Mouse (Mus musculus): Measurements from ENCODE around the gene Wfikkn2. TPM values are rescaled to one million over a fixed set of nuclear protein-coding genes. Genes with fewer than 3 reads are reported as not detected.
A peak's percentile ranks its signal among the peaks of the same experiment; 100 is the strongest.

Wfikkn2 gene
- polyA plus RNA-seq (2012; rRNA removed): 0.75 and 1.8 TPM in 2 replicates

DNA sequence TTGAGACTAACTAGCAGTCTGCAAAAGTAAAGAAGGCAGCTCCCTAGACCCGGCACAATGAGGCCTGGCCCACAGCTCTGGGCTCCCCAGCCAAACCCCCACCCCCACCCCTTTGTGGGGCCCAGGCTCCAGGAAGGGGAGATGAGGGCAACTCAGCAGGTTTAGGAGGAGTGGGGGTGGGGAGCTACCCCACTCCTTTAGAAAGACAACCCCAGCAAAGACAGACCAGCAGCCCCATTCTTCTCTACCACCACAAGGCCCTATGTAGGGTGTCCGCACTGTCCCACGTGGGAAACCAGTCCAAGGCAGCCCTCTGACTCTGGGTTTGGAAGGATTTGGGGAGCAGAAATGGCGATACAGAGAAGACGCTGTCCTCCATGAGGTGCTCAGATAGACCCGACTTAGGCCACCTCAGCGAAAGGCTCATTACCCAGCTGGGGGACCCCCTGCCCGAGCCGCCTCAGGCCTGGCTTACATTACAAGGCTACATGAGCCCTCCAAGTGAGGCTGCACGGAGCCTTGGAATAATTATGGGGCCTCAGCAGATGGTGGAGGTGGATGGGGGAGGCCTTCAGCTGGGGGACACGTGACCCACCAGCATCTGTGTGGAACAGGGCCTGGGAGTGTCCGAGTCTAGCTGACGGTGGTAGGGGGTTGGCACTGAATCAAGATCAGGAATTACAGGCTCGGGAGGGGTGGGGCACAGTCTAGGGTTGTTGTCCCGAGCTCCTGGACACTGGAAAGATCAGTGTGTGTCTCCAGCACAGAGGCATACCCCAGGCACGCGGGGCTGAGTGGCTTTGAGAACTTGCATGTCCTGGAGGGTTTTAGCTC lies at the start of gene Wfikkn2:
Gene Wfikkn2, minus strand, starts transcription at position 51 of the 834 bp plus-strand sequence.
- WGBS: 42% methylated on average over 17 of the region's 17 CpGs
- DNase-seq: peak in 1 of 2 experiments; percentile 16
- Histone ChIP-seq H3K4me3 (replicated peaks; ENCODE audit: insufficient read depth, low read depth, low read length) (no peak within 1 kb of the TSS), H3K27ac (ENCODE audit: insufficient read depth, low read length) (no peak within 1 kb of the TSS), H3K27me3 (ENCODE audit: control insufficient read depth, insufficient read depth, low read length) (no peaks in the 10 kb centered on the region), H3K4me1 (ENCODE audit: control insufficient read depth, insufficient read depth, low read length) (peaks cover 6% of the 10 kb centered on the region)
- no peak for TF ChIP-seq POLR2A (IDR thresholded peaks at IDR 0.05; ENCODE audit: borderline replicate concordance, insufficient read depth, low read length)
- no peak for TF ChIP-seq CTCF (IDR thresholded peaks at IDR 0.05; ENCODE audit: borderline replicate concordance, insufficient read depth, low read depth, low read length)

DNA sequence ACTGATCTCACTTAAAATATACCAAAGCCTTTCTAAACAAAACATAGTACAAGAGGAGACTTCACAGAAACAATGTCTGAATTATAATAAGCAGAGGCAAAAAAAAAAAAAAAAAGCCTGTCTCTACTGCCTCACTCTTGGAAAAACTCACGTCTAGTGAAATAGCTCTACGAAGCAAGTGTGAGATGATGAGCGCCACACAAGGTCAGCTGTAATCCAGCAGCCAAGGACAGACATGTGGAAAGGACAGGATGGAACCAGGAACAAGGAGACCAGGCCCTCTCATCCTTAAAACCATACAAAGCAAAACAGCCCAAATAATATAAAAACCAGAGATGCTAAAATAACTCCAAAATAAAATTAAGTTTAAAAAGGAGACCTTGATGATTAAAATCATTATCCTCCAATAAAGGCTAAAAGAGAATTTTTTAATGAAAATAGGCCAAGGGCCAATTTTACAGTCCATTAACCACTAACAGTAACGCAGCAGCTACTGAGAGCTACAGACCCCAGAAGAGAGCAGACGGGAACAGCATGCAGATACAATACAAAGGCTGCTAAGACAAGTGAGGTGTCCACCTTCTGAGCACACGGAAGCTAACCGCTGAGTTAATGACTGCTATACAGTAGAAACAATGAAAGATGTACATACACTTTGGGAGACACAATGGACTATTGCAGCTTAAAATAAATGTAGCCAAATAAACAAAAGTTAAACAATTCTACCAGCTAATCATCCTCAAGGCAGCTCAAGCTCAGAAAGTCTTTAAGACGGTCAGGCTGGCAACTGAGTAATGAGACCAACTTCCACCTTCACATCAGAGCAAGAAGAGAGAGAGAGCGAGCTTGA lies 49.4 kb upstream of the Wfikkn2 start:
- Histone ChIP-seq H3K4me1 (ENCODE audit: control insufficient read depth, insufficient read depth, low read length) (no peaks in the 10 kb centered on the region), H3K4me3 (replicated peaks; ENCODE audit: insufficient read depth, low read depth, low read length) (no peak overlapping the region), H3K27me3 (ENCODE audit: control insufficient read depth, insufficient read depth, low read length) (no peaks in the 10 kb centered on the region), H3K27ac (ENCODE audit: insufficient read depth, low read length) (no peak overlapping the region)
- WGBS: 53% methylated on average over 9 of the region's 9 CpGs
- TF ChIP-seq CTCF (IDR thresholded peaks at IDR 0.05; ENCODE audit: borderline replicate concordance, insufficient read depth, low read depth, low read length) (no peak), POLR2A (IDR thresholded peaks at IDR 0.05; ENCODE audit: borderline replicate concordance, insufficient read depth, low read length) (no peak)
- no peak for DNase-seq

DNA sequence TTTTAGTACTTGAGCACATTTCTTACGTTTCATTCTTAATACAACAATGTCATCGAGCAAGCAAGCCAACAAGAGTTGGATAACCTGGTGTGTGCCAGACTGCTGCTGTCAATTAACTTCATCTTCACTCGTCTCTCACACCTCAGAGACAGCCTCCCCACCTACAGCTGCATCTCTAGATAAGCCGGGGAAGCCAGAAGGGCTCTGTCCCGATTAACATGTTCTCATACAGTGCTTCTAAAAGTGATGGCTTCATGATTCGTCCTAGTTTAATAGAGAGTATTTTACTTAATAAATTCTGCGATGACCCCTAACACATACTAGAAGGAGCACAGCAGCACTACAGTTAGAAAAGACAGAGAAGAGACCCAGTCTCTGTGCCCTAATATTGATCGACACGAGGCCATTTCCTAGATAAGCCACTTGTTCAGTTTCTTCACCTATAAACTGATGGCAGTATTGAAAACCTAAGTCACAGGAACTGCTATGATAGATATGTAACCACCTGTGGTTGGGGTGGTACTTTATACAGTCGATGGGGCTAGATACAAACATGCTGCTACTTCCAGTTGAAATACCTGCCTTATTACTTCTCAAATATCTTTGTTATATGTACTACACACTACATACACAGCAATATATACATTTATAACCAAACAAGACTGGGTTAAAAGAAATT lies 44.4 kb upstream of the Wfikkn2 start:
- H3K4me1 ChIP-seq (ENCODE audit: control insufficient read depth, insufficient read depth, low read length): no peaks in the 10 kb centered on the region
- no peak overlapping the region for H3K27ac ChIP-seq (ENCODE audit: insufficient read depth, low read length)
- no peak for DNase-seq
- no peak overlapping the region for H3K4me3 ChIP-seq (replicated peaks; ENCODE audit: insufficient read depth, low read depth, low read length)
- TF ChIP-seq CTCF (IDR thresholded peaks at IDR 0.05; ENCODE audit: borderline replicate concordance, insufficient read depth, low read depth, low read length): no peak
- TF ChIP-seq POLR2A (IDR thresholded peaks at IDR 0.05; ENCODE audit: borderline replicate concordance, insufficient read depth, low read length): no peak
- WGBS: 80% methylated on average over 10 of the region's 10 CpGs
- H3K27me3 ChIP-seq (ENCODE audit: control insufficient read depth, insufficient read depth, low read length): no peaks in the 10 kb centered on the region

DNA sequence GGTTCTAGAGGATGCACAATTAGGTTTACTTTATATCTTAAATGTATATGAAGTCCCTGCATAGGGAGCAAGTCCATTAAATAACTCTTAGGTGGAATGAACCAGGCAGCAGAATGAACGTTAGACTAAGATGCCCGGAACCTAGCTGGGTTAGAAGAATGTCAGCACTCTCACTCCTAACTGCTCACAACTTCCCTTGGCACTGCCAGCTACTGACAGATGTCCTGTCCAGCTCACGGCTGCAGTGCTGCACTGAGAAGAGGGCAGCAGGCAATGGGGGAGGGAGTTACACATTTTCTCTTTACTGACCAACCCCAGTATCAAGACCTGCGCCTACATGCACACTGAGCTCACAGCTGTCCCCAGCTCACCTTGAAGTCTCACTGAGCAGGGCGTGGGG lies 41.3 kb upstream of the Wfikkn2 start:
- H3K4me3 ChIP-seq (replicated peaks; ENCODE audit: insufficient read depth, low read depth, low read length): no peak overlapping the region
- peaks cover 3% of the 10 kb centered on the region; the same call in 1 of the 2 replicates for H3K4me1 ChIP-seq (ENCODE audit: control insufficient read depth, insufficient read depth, low read length)
- no peak for TF ChIP-seq CTCF (IDR thresholded peaks at IDR 0.05; ENCODE audit: borderline replicate concordance, insufficient read depth, low read depth, low read length)
- no peak for TF ChIP-seq POLR2A (IDR thresholded peaks at IDR 0.05; ENCODE audit: borderline replicate concordance, insufficient read depth, low read length)
- H3K27me3 ChIP-seq (ENCODE audit: control insufficient read depth, insufficient read depth, low read length): no peaks in the 10 kb centered on the region
- WGBS: 46% methylated on average over 5 of the region's 5 CpGs
- DNase-seq: no peak
- H3K27ac ChIP-seq (ENCODE audit: insufficient read depth, low read length): no peak overlapping the region

DNA sequence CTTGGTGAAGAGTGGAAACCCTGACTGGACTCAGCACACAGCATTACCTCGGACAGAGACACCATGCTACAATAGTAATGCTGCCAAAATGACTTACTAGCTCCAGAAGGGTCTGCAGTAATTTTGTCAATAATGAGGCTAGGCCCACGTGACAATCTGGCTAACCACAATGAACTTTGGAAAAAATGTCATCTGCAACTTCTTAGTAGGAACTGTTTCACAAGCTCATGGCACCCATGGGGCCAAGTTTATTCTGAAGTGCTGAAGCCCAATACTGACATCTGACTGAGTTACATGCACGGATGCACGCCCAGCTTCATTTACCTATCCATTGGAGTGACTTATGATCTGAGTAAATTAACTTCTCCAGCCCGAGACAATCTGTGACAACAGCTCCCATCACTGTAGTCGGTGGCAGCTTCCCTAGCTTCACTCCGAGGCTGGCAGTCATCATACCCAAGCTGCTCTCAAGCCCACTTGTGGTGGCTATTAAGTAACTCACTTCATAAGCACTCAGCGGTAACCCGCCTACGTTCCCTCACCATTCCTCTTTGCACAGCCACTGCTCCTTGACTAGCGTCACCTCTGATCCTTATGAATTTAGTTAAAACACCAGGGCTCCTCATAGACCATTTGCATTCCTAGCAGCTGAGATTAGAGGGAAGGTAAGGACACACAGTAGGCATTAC lies 40.2 kb upstream of the Wfikkn2 start:
- TF ChIP-seq CTCF (IDR thresholded peaks at IDR 0.05; ENCODE audit: borderline replicate concordance, insufficient read depth, low read depth, low read length) (no peak), POLR2A (IDR thresholded peaks at IDR 0.05; ENCODE audit: borderline replicate concordance, insufficient read depth, low read length) (no peak)
- Histone ChIP-seq H3K4me1 (ENCODE audit: control insufficient read depth, insufficient read depth, low read length) (peaks cover 12% of the 10 kb centered on the region), H3K4me3 (replicated peaks; ENCODE audit: insufficient read depth, low read depth, low read length) (no peak overlapping the region), H3K27me3 (ENCODE audit: control insufficient read depth, insufficient read depth, low read length) (no peaks in the 10 kb centered on the region), H3K27ac (ENCODE audit: insufficient read depth, low read length) (no peak overlapping the region)
- WGBS: 76% methylated on average over 11 of the region's 11 CpGs
- DNase-seq: no peak

DNA sequence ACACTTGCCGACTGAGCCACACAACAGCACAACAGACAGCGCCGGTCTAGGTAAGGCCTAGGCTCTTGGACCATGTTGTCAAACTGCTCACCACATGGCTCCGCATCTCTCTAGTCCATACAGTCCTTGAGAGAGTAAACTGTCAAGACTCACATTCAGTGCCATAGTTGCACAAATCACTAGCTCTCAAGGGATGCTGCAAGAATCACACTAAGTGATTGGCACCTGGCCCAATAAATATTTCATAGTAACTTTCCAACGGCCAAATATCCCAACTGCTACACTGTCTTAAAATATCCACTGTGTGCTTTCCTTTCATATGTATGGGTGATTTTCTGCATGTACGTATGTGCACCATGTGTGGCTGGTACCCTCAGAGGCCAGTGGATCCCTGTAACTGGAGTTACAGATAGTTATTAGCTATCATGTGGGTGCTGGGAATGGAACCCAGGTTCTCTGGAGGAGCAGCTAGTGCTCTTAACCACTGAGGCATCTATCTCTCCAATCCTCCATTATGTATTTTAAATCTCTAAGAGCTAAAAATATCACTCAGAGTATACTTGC lies 37.8 kb upstream of the Wfikkn2 start:
- H3K4me1 ChIP-seq (ENCODE audit: control insufficient read depth, insufficient read depth, low read length): peaks cover 12% of the 10 kb centered on the region
- WGBS: 82% methylated on average over 6 of the region's 6 CpGs
- no peak overlapping the region for H3K4me3 ChIP-seq (replicated peaks; ENCODE audit: insufficient read depth, low read depth, low read length)
- H3K27me3 ChIP-seq (ENCODE audit: control insufficient read depth, insufficient read depth, low read length): no peaks in the 10 kb centered on the region
- TF ChIP-seq CTCF (IDR thresholded peaks at IDR 0.05; ENCODE audit: borderline replicate concordance, insufficient read depth, low read depth, low read length) (no peak), POLR2A (IDR thresholded peaks at IDR 0.05; ENCODE audit: borderline replicate concordance, insufficient read depth, low read length) (no peak)
- H3K27ac ChIP-seq (ENCODE audit: insufficient read depth, low read length): no peak overlapping the region
- DNase-seq: no peak

DNA sequence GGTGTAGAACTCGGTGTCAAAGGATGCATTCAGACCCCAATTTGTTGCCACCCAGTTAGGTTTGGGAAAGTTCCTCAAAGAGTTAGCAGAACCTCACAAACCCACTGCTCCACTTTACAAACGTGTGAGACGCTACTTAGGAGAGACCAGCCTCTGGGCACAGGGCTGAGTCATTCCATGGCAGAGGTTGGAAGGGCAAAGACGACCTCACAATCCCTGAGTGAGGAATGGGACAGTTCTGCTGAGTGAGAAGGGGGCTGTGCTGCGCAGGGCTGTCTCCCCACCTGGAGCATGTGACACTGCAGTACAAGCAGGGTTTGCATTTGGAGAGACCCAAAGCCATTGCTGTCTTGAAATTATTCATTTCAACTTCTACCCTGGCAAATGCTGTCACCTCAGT lies 36.5 kb upstream of the Wfikkn2 start:
- WGBS: 36% methylated on average over 5 of the region's 5 CpGs
- H3K27ac ChIP-seq (ENCODE audit: insufficient read depth, low read length): no peak overlapping the region
- H3K4me1 ChIP-seq (ENCODE audit: control insufficient read depth, insufficient read depth, low read length): peaks cover 12% of the 10 kb centered on the region

More for the DNA sequence above, 36.5 kb upstream of the Wfikkn2 start:
- no peak for DNase-seq
- no peaks in the 10 kb centered on the region for H3K27me3 ChIP-seq (ENCODE audit: control insufficient read depth, insufficient read depth, low read length)
- H3K4me3 ChIP-seq (replicated peaks; ENCODE audit: insufficient read depth, low read depth, low read length): no peak overlapping the region
- TF ChIP-seq POLR2A (IDR thresholded peaks at IDR 0.05; ENCODE audit: borderline replicate concordance, insufficient read depth, low read length) (no peak), CTCF (IDR thresholded peaks at IDR 0.05; ENCODE audit: borderline replicate concordance, insufficient read depth, low read depth, low read length) (no peak)

Data from cerebellum, adult 2 months (tissue).